Mouse (Mus musculus): ENCODE measurements around the gene Mad1l1. TPM values are rescaled to one million over a fixed set of nuclear protein-coding genes. Genes with fewer than 3 reads are reported as not detected.

Gene Mad1l1
- total and polyA plus RNA-seq, 3 experiments, result 40.5 to 65.2 TPM; not detected in 1

DNA sequence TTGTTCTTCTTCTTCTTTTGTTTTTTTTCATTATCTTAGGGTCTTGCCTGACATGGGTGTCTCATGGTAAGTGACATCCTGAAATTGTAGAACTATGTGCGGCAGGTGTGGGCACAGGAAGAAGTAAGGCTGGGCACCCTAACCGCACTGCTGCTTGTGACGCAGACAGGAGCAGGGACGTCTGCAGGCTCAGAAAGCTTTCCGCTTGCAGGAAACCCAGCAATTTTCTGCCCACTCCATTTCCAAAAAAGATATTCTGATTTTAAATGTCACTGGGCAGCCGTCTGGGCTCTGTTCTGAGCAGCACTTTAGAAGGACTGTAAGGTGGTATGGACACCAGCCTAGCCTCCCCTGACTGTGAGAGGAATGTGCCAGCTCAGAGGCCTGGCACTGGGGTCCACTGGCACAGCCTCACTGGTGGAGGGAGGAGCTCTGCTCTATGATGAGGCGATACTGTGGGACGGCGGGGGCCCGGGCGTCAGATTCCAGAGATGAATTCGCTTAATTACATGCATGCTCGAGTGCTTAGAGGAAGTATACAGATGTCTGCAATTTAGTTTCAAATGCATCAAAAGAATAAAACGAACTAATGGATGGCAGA lies 219.8 kb downstream of the Mad1l1 start:
- Histone ChIP-seq H3K79me2 (ENCODE audit: control insufficient read depth, insufficient read depth, low read length, poor library complexity) (no peaks in the 10 kb centered on the region), H3K27ac (ENCODE audit: control insufficient read depth, low read depth, low read length) (no peak overlapping the region), H3K9me3 (replicated peaks; ENCODE audit: insufficient read depth, low read length) (no peaks in the 10 kb centered on the region), H3K4me3 (ENCODE audit: control insufficient read depth in 1 of 2, insufficient read depth in 1 of 2, low read depth in 2 of 2, low read length in 2 of 2) (no peak overlapping the region), H3K4me1 (ENCODE audit: control insufficient read depth in 1 of 2, insufficient read depth in 2 of 2, low read length in 2 of 2) (no peaks in the 10 kb centered on the region), H3K9ac (ENCODE audit: control insufficient read depth, low read depth, low read length, poor library complexity, severe bottlenecking) (no peak overlapping the region), H3K36me3 (ENCODE audit: control insufficient read depth in 1 of 2, insufficient read depth in 2 of 2, low read length in 2 of 2) (no peaks in the 10 kb centered on the region; a peak in 2 of 4 replicates), H3K27me3 (ENCODE audit: control insufficient read depth in 1 of 2, insufficient read depth in 2 of 2, low read length in 2 of 2) (no peaks in the 10 kb centered on the region)
- DNase-seq (ENCODE audit: low read depth, low spot score), result no peak
- TF ChIP-seq MEF2A (IDR thresholded peaks at IDR 0.05; ENCODE audit: extremely low read depth, insufficient replicate concordance, low read depth, low read length, poor library complexity, severe bottlenecking) (no peak), ETS1 (IDR thresholded peaks at IDR 0.05; ENCODE audit: low read depth, low read length) (no peak), GATA1 (IDR thresholded peaks at IDR 0.05; ENCODE audit: low read depth, low read length) (no peak), POLR2AphosphoS2 (IDR thresholded peaks at IDR 0.05; ENCODE audit: low read length) (no peak), USF1 (IDR thresholded peaks at IDR 0.05; ENCODE audit: low read depth, low read length) (no peak), GABPA (IDR thresholded peaks at IDR 0.05; ENCODE audit: low read depth, low read length) (no peak), CTCF (IDR thresholded peaks at IDR 0.05 in 2 of 3, conservative IDR thresholded peaks at IDR 0.05 in 1 of 3; ENCODE audit: control insufficient read depth in 1 of 3, insufficient read depth in 1 of 3, low read depth in 2 of 3, low read length in 3 of 3, poor library complexity in 1 of 3, severe bottlenecking in 1 of 3) (no peak), NELFE (IDR thresholded peaks at IDR 0.05; ENCODE audit: low read depth, low read length) (no peak)

DNA sequence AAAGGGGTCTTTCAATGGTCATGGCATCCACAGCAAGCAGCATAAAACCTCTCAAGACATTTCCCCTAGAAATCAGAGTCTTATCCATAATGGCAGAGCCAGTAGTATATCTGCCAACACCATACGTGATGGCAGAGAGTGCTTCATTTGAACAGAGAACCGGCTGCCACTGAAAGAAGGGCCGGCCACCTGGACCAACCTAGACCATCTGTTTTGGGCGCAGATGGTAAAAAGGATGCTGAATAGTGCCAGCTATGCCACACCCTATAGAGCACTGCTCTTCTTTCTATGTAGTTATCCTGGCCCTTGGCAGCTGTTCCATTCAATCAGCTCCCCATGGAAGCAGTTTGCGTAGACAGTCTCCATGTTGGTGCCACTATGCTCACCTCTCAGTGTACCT lies 222.6 kb downstream of the Mad1l1 start:
- Histone ChIP-seq H3K9me3 (replicated peaks; ENCODE audit: insufficient read depth, low read length) (no peaks in the 10 kb centered on the region), H3K27me3 (ENCODE audit: control insufficient read depth in 1 of 2, insufficient read depth in 2 of 2, low read length in 2 of 2) (no peaks in the 10 kb centered on the region), H3K27ac (ENCODE audit: control insufficient read depth, low read depth, low read length) (no peak overlapping the region), H3K9ac (ENCODE audit: control insufficient read depth, low read depth, low read length, poor library complexity, severe bottlenecking) (no peak overlapping the region), H3K4me1 (ENCODE audit: control insufficient read depth in 1 of 2, insufficient read depth in 2 of 2, low read length in 2 of 2) (no peaks in the 10 kb centered on the region), H3K79me2 (ENCODE audit: control insufficient read depth, insufficient read depth, low read length, poor library complexity) (no peaks in the 10 kb centered on the region), H3K36me3 (ENCODE audit: control insufficient read depth in 1 of 2, insufficient read depth in 2 of 2, low read length in 2 of 2) (no peaks in the 10 kb centered on the region), H3K4me3 (ENCODE audit: control insufficient read depth in 1 of 2, insufficient read depth in 1 of 2, low read depth in 2 of 2, low read length in 2 of 2) (no peak overlapping the region)
- DNase-seq (ENCODE audit: low read depth, low spot score), result no peak
- TF ChIP-seq MYC (IDR thresholded peaks at IDR 0.05; ENCODE audit: low read depth, low read length), result no peak
- no peak for TF ChIP-seq RAD21 (IDR thresholded peaks at IDR 0.05; ENCODE audit: low read depth, low read length)
- no peak for TF ChIP-seq ZNF384 (IDR thresholded peaks at IDR 0.05; ENCODE audit: low read depth, low read length)
- TF ChIP-seq MEF2A (IDR thresholded peaks at IDR 0.05; ENCODE audit: extremely low read depth, insufficient replicate concordance, low read depth, low read length, poor library complexity, severe bottlenecking), result no peak

DNA sequence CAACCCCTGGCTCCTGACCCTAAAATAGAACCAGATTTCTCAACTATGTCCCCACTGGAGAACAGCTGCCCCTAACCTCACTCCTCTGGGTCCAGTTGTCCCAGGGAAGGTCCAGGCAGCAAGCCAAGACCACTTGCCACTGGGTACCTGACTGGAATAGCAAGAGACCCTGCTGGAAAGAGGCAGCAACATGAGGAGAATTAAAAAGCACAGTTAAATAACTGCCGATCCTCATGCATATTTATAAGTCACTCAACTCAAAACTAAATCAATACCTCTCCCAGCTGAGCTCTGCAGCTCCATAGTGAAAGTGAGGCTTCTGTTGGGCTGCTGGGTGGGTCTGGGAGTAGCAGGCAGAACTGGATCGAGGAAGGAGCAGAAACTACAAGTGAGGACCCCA lies 226.1 kb downstream of the Mad1l1 start:
- no peak overlapping the region for H3K4me3 ChIP-seq (ENCODE audit: control insufficient read depth in 1 of 2, insufficient read depth in 1 of 2, low read depth in 2 of 2, low read length in 2 of 2)
- no peaks in the 10 kb centered on the region for H3K9me3 ChIP-seq (replicated peaks; ENCODE audit: insufficient read depth, low read length)
- H3K4me1 ChIP-seq (ENCODE audit: control insufficient read depth in 1 of 2, insufficient read depth in 2 of 2, low read length in 2 of 2), result no peaks in the 10 kb centered on the region
- H3K79me2 ChIP-seq (ENCODE audit: control insufficient read depth, insufficient read depth, low read length, poor library complexity), result no peaks in the 10 kb centered on the region
- H3K27ac ChIP-seq (ENCODE audit: control insufficient read depth, low read depth, low read length), result no peak overlapping the region
- H3K9ac ChIP-seq (ENCODE audit: control insufficient read depth, low read depth, low read length, poor library complexity, severe bottlenecking), result no peak overlapping the region
- H3K36me3 ChIP-seq (ENCODE audit: control insufficient read depth in 1 of 2, insufficient read depth in 2 of 2, low read length in 2 of 2), result peaks cover 0 to 2% of the 10 kb centered on the region in 2 experiments; a peak in 1 of 4 replicates
- no peaks in the 10 kb centered on the region for H3K27me3 ChIP-seq (ENCODE audit: control insufficient read depth in 1 of 2, insufficient read depth in 2 of 2, low read length in 2 of 2)
- no peak for DNase-seq (ENCODE audit: low read depth, low spot score)
- TF ChIP-seq CTCF (IDR thresholded peaks at IDR 0.05 in 2 of 3, conservative IDR thresholded peaks at IDR 0.05 in 1 of 3; ENCODE audit: control insufficient read depth in 1 of 3, insufficient read depth in 1 of 3, low read depth in 2 of 3, low read length in 3 of 3, poor library complexity in 1 of 3, severe bottlenecking in 1 of 3) (no peak), MAFK (IDR thresholded peaks at IDR 0.05; ENCODE audit: borderline replicate concordance, low read depth, low read length) (no peak), HCFC1 (IDR thresholded peaks at IDR 0.05; ENCODE audit: low read depth, low read length) (no peak), MEF2A (IDR thresholded peaks at IDR 0.05; ENCODE audit: extremely low read depth, insufficient replicate concordance, low read depth, low read length, poor library complexity, severe bottlenecking) (no peak), ETS1 (IDR thresholded peaks at IDR 0.05; ENCODE audit: low read depth, low read length) (no peak), CHD2 (IDR thresholded peaks at IDR 0.05; ENCODE audit: low read length) (no peak), GATA1 (IDR thresholded peaks at IDR 0.05; ENCODE audit: low read depth, low read length) (no peak), TCF12 (IDR thresholded peaks at IDR 0.05; ENCODE audit: low read depth, low read length) (no peak), RCOR1 (IDR thresholded peaks at IDR 0.05; ENCODE audit: low read depth, low read length) (no peak), ZKSCAN1 (IDR thresholded peaks at IDR 0.05; ENCODE audit: low read depth, low read length) (no peak), ZNF384 (IDR thresholded peaks at IDR 0.05; ENCODE audit: low read depth, low read length) (no peak), KAT2A (conservative IDR thresholded peaks at IDR 0.05; ENCODE audit: low read depth, low read length) (no peak), USF2 (IDR thresholded peaks at IDR 0.05; ENCODE audit: borderline replicate concordance in 1 of 2, insufficient read depth in 1 of 2, low read depth in 1 of 2, low read length in 2 of 2) (no peak), SIN3A (IDR thresholded peaks at IDR 0.05; ENCODE audit: low read length) (no peak), POLR2A (IDR thresholded peaks at IDR 0.05; ENCODE audit: control insufficient read depth in 1 of 2, insufficient read depth in 1 of 2, low read depth in 1 of 2, low read length in 2 of 2, poor library complexity in 1 of 2) (no peak), TBP (IDR thresholded peaks at IDR 0.05; ENCODE audit: low read depth, low read length) (no peak), NRF1 (IDR thresholded peaks at IDR 0.05; ENCODE audit: insufficient read depth, low read depth, low read length, poor library complexity, severe bottlenecking) (no peak), MYB (IDR thresholded peaks at IDR 0.05; ENCODE audit: low read depth, low read length) (no peak)

Data from MEL (cell line).